Mouse (Mus musculus): ENCODE data around the gene Acot8. TPM values are rescaled to one million over a fixed set of nuclear protein-coding genes. Genes with fewer than 3 reads are reported as not detected.

Acot8 gene
- polyA plus RNA-seq, 1 experiment from 2014 or later = 12.7 TPM

Other genes with a start within 250 kb of the Acot8 start
- gene Wfdc2, start 242.5 kb downstream of the Acot8 start, polyA plus RNA-seq (2014; fragmentation: Nextera tagmentation; extraction: Ambion mirVana) = 1.3 and 6.2 TPM in 2 replicates
- gene Spint3, start 231.4 kb downstream of the Acot8 start, polyA plus RNA-seq (2014; fragmentation: Nextera tagmentation; extraction: Ambion mirVana) = not detected in 2 replicates
- gene Wfdc6a, start 219.4 kb downstream of the Acot8 start, polyA plus RNA-seq (2014; fragmentation: Nextera tagmentation; extraction: Ambion mirVana) = 0.35 and 0.43 TPM in 2 replicates
- gene Eppin, start 211.3 kb downstream of the Acot8 start, polyA plus RNA-seq (2014; fragmentation: Nextera tagmentation; extraction: Ambion mirVana) = not detected in 2 replicates
- gene Wfdc6b, start 191.4 kb downstream of the Acot8 start, polyA plus RNA-seq (2014; fragmentation: Nextera tagmentation; extraction: Ambion mirVana) = not detected in 2 replicates
- gene Wfdc8, start 191.3 kb downstream of the Acot8 start, polyA plus RNA-seq (2014; fragmentation: Nextera tagmentation; extraction: Ambion mirVana) = not detected in 2 replicates
- gene Wfdc16, start 166.1 kb downstream of the Acot8 start, polyA plus RNA-seq (2014; fragmentation: Nextera tagmentation; extraction: Ambion mirVana) = not detected in 2 replicates
- not detected in 2 replicates for gene Wfdc10, start 148.8 kb downstream of the Acot8 start, polyA plus RNA-seq (2014; fragmentation: Nextera tagmentation; extraction: Ambion mirVana)
- not detected in 2 replicates for gene Wfdc9, start 148.3 kb downstream of the Acot8 start, polyA plus RNA-seq (2014; fragmentation: Nextera tagmentation; extraction: Ambion mirVana)
- not detected in 2 replicates for gene Wfdc11, start 130.8 kb downstream of the Acot8 start, polyA plus RNA-seq (2014; fragmentation: Nextera tagmentation; extraction: Ambion mirVana)
- gene Wfdc13, start 119.8 kb downstream of the Acot8 start, polyA plus RNA-seq (2014; fragmentation: Nextera tagmentation; extraction: Ambion mirVana) = 0.19 TPM in 1 of 2 replicates, not detected in the other
- not detected in 2 replicates for gene Spint4, start 106.4 kb downstream of the Acot8 start, polyA plus RNA-seq (2014; fragmentation: Nextera tagmentation; extraction: Ambion mirVana)
- gene Spint5, start 89.6 kb downstream of the Acot8 start, polyA plus RNA-seq (2014; fragmentation: Nextera tagmentation; extraction: Ambion mirVana) = not detected in 2 replicates
- 0.51 and 0.65 TPM in 2 replicates for gene Wfdc3, start 59.0 kb downstream of the Acot8 start, polyA plus RNA-seq (2014; fragmentation: Nextera tagmentation; extraction: Ambion mirVana)
- 51.1 and 53.8 TPM in 2 replicates for gene Dnttip1, start 58.9 kb downstream of the Acot8 start, polyA plus RNA-seq (2014; fragmentation: Nextera tagmentation; extraction: Ambion mirVana)
- gene Ube2c, start 35.0 kb downstream of the Acot8 start, polyA plus RNA-seq (2014; fragmentation: Nextera tagmentation; extraction: Ambion mirVana) = 349 and 388 TPM in 2 replicates
- gene Tnnc2, start 24.9 kb downstream of the Acot8 start, polyA plus RNA-seq (2014; fragmentation: Nextera tagmentation; extraction: Ambion mirVana) = 0.59 and 1.7 TPM in 2 replicates
- 37.2 and 38.0 TPM in 2 replicates for gene Snx21, start 19.1 kb downstream of the Acot8 start, polyA plus RNA-seq (2014; fragmentation: Nextera tagmentation; extraction: Ambion mirVana)
- gene Zswim3, start 216 bp upstream of the Acot8 start, polyA plus RNA-seq (2014; fragmentation: Nextera tagmentation; extraction: Ambion mirVana) = 5.4 and 5.9 TPM in 2 replicates
- 8.6 TPM in 2 replicates for gene Zswim1, start 17.8 kb upstream of the Acot8 start, polyA plus RNA-seq (2014; fragmentation: Nextera tagmentation; extraction: Ambion mirVana)
- gene Spata25, start 23.7 kb upstream of the Acot8 start, polyA plus RNA-seq (2014; fragmentation: Nextera tagmentation; extraction: Ambion mirVana) = not detected in 2 replicates
- gene Ctsa, start 28.0 kb upstream of the Acot8 start, polyA plus RNA-seq (2014; fragmentation: Nextera tagmentation; extraction: Ambion mirVana) = 178 TPM in 2 replicates
- 54.6 and 55.1 TPM in 2 replicates for gene Neurl2, start 28.6 kb upstream of the Acot8 start, polyA plus RNA-seq (2014; fragmentation: Nextera tagmentation; extraction: Ambion mirVana)
- gene Pltp, start 52.8 kb upstream of the Acot8 start, polyA plus RNA-seq (2014; fragmentation: Nextera tagmentation; extraction: Ambion mirVana) = 9.6 and 10.4 TPM in 2 replicates
- gene Pcif1, start 74.4 kb upstream of the Acot8 start, polyA plus RNA-seq (2014; fragmentation: Nextera tagmentation; extraction: Ambion mirVana) = 58.0 and 58.8 TPM in 2 replicates
- 6.8 and 6.9 TPM in 2 replicates for gene Zfp335, start 106.9 kb upstream of the Acot8 start, polyA plus RNA-seq (2014; fragmentation: Nextera tagmentation; extraction: Ambion mirVana)
- 0.09 TPM in 1 of 2 replicates, not detected in the other for gene Mmp9, start 135.9 kb upstream of the Acot8 start, polyA plus RNA-seq (2014; fragmentation: Nextera tagmentation; extraction: Ambion mirVana)
- gene Slc12a5, start 155.9 kb upstream of the Acot8 start, polyA plus RNA-seq (2014; fragmentation: Nextera tagmentation; extraction: Ambion mirVana) = 0.62 and 0.71 TPM in 2 replicates
- 34.1 and 35.7 TPM in 2 replicates for gene Ncoa5, start 230.0 kb upstream of the Acot8 start, polyA plus RNA-seq (2014; fragmentation: Nextera tagmentation; extraction: Ambion mirVana)